Mouse (Mus musculus) kidney, adult 2 months (tissue): ENCODE results near the gene Nfam1. TPM values are rescaled to one million over a fixed set of nuclear protein-coding genes. Genes with fewer than 3 reads are reported as not detected.

Experiments
- DNase-seq: peaks from one replicate; pipeline ENCODE4 v3.0.0; 2021
- H3K27ac ChIP-seq: fragments of 200-500 bp; 2 replicates; pipeline ENCODE4 v1.5.1; 2012; ENCODE audit warnings: low read depth, low read length, control low read depth, inconsistent platforms; ENCODE audit not compliant: insufficient read depth
- H3K27me3 ChIP-seq: fragments of 200-500 bp; replicated peaks from 2 replicates; pipeline ENCODE4 v1.6.1; 2012; ENCODE audit warnings: mild to moderate bottlenecking, moderate library complexity, low read length, inconsistent platforms; ENCODE audit not compliant: control insufficient read depth, insufficient read depth
- H3K36me3 ChIP-seq: fragments of 200-500 bp; 2 replicates; pipeline ENCODE4 v1.6.1; 2012; ENCODE audit warnings: mild to moderate bottlenecking, moderate library complexity, low read length, inconsistent platforms; ENCODE audit not compliant: control insufficient read depth, insufficient read depth
- H3K4me1 ChIP-seq: fragments of 200-500 bp; 2 replicates; pipeline ENCODE4 v1.6.1; 2011; ENCODE audit warnings: low read length; ENCODE audit not compliant: control insufficient read depth, insufficient read depth
- H3K4me3 ChIP-seq: fragments of 200-500 bp; 2 replicates; pipeline ENCODE4 v1.5.1; 2011; ENCODE audit warnings: mild to moderate bottlenecking, low read depth, low read length, control low read depth; ENCODE audit not compliant: insufficient read depth
- CTCF ChIP-seq: fragments of 200-500 bp; conservative IDR thresholded peaks from 2 replicates; pipeline ENCODE4 v1.5.1; 2011; ENCODE audit warnings: low read depth, mild to moderate bottlenecking, control low read depth, low read length, moderate library complexity, mixed read lengths; ENCODE audit not compliant: insufficient read depth, insufficient read length
- POLR2A ChIP-seq: fragments of 200-500 bp; IDR thresholded peaks from one replicate; pipeline ENCODE4 v1.6.1; 2011; ENCODE audit warnings: low read depth, low read length, control low read depth
- WGBS: fragments of 180-500 bp; shearing (Covaris S2); methylation state at CpG from one replicate; pipeline ENCODE4 v1.1.7; 2018; 5-methylcytosine and 5-hydroxymethylcytosine counted together
- polyA plus RNA-seq: library from polyadenylated mRNA; depleted of rRNA; stranded (reverse); fragments of >200 nt; gene quantifications from 2 replicates; pipeline ENCODE4 v1.2.3, GENCODE M21; 2012

Gene Nfam1
- polyA plus RNA-seq, 1 experiment, result 2.9 TPM

- no peak overlapping the region for H3K4me3 ChIP-seq
- no peaks in the 10 kb centered on the region for H3K36me3 ChIP-seq
- 61% methylated on average over 8 of the region's 8 CpGs for WGBS
- no peak for TF ChIP-seq CTCF
- no peak for TF ChIP-seq POLR2A
- H3K4me1 ChIP-seq, result no peaks in the 10 kb centered on the region
- no peak for DNase-seq
- H3K27me3 ChIP-seq, result no peaks in the 10 kb centered on the region
- H3K27ac ChIP-seq, result no peak overlapping the region
Observed at GRCm38 (mm10) chr15:83026129-83026528, 7.0 kb downstream of the Nfam1 start.

- H3K27ac ChIP-seq, result no peak overlapping the region
- WGBS, result 34% methylated on average over 25 of the region's 25 CpGs
- TF ChIP-seq POLR2A (no peak), CTCF (no peak)
- DNase-seq, result peak; percentile 71
- no peak overlapping the region for H3K4me3 ChIP-seq
- no peaks in the 10 kb centered on the region for H3K36me3 ChIP-seq
- no peaks in the 10 kb centered on the region for H3K4me1 ChIP-seq
- H3K27me3 ChIP-seq, result no peaks in the 10 kb centered on the region
Observed at GRCm38 (mm10) chr15:83025041-83025760, 7.9 kb downstream of the Nfam1 start.

GRCm38 (mm10) chr15:83022947-83023346, 10.2 kb downstream of the Nfam1 start:
- TF ChIP-seq CTCF (no peak), POLR2A (no peak)
- Histone ChIP-seq H3K36me3 (no peaks in the 10 kb centered on the region), H3K4me3 (no peak overlapping the region), H3K27me3 (no peaks in the 10 kb centered on the region), H3K4me1 (no peaks in the 10 kb centered on the region), H3K27ac (no peak overlapping the region)
- no peak for DNase-seq
- 70% methylated on average over 8 of the region's 8 CpGs for WGBS

GRCm38 (mm10) chr15:83010990-83011664, 22.0 kb downstream of the Nfam1 start:
- DNase-seq, result peak; percentile 16
- 43% methylated on average over 15 of the region's 15 CpGs for WGBS
- Histone ChIP-seq H3K27me3 (no peaks in the 10 kb centered on the region), H3K4me1 (no peaks in the 10 kb centered on the region), H3K27ac (no peak overlapping the region), H3K4me3 (no peak overlapping the region), H3K36me3 (no peaks in the 10 kb centered on the region)
- TF ChIP-seq POLR2A, result no peak
- TF ChIP-seq CTCF, result no peak

- Histone ChIP-seq H3K36me3 (no peaks in the 10 kb centered on the region), H3K4me1 (no peaks in the 10 kb centered on the region), H3K27me3 (no peaks in the 10 kb centered on the region), H3K27ac (no peak overlapping the region), H3K4me3 (no peak overlapping the region)
- no peak for DNase-seq
- 35% methylated on average over 8 of the region's 8 CpGs for WGBS
- no peak for TF ChIP-seq CTCF
- no peak for TF ChIP-seq POLR2A
Observed at GRCm38 (mm10) chr15:83010423-83010822, 22.7 kb downstream of the Nfam1 start.

- H3K4me1 ChIP-seq, result no peaks in the 10 kb centered on the region
- no peaks in the 10 kb centered on the region for H3K27me3 ChIP-seq
- no peaks in the 10 kb centered on the region for H3K36me3 ChIP-seq
- 82% methylated on average over 6 of the region's 6 CpGs for WGBS
- no peak for DNase-seq
- TF ChIP-seq POLR2A (no peak), CTCF (no peak)
- H3K27ac ChIP-seq, result no peak overlapping the region
- no peak overlapping the region for H3K4me3 ChIP-seq
Observed at GRCm38 (mm10) chr15:83009532-83009931, 23.6 kb downstream of the Nfam1 start.

- no peak overlapping the region for H3K4me3 ChIP-seq
- no peak overlapping the region for H3K27ac ChIP-seq
- no peaks in the 10 kb centered on the region for H3K27me3 ChIP-seq
- TF ChIP-seq POLR2A, result no peak
- no peak for TF ChIP-seq CTCF
- no peak for DNase-seq
- no peaks in the 10 kb centered on the region for H3K36me3 ChIP-seq
- 66% methylated on average over 13 of the region's 13 CpGs for WGBS
- H3K4me1 ChIP-seq, result no peaks in the 10 kb centered on the region
Observed at GRCm38 (mm10) chr15:83008761-83009423, 24.2 kb downstream of the Nfam1 start.
